Mouse (Mus musculus) hindbrain, embryonic 11.5 days (tissue): ENCODE data around the gene Tubg1. TPM values are rescaled to one million over a fixed set of nuclear protein-coding genes. Genes with fewer than 3 reads are reported as not detected.
"Not testable (repeated sequence)": the region's sequence is repeated elsewhere in the genome, so short reads cannot be mapped to it uniquely, and the experiment has no call there.

Experiments
- ATAC-seq: fragments of 200-750 bp; cut with Nextera tagmentation; 2 replicates; pipeline ENCODE4 v1.8.0; 2017; ENCODE audit warnings: mild to moderate bottlenecking, moderate TSS enrichment, moderate library complexity; ENCODE audit not compliant: low FRiP score
- DNase-seq: peaks from one replicate; pipeline ENCODE4 v3.0.0-alpha.2; 2015; ENCODE audit warnings: low spot score
- H3K27ac ChIP-seq: fragments of 300-500 bp; sonication (generic); 2 replicates; pipeline ENCODE4 v1.5.1; 2014; ENCODE audit warnings: mild to moderate bottlenecking, low read depth, low read length
- H3K27me3 ChIP-seq: fragments of 300-500 bp; sonication (generic); 2 replicates; pipeline ENCODE4 v1.6.1; 2014; ENCODE audit warnings: mild to moderate bottlenecking, low read length, moderate library complexity, mixed read lengths; ENCODE audit not compliant: control insufficient read depth, insufficient read depth
- H3K36me3 ChIP-seq: fragments of 300-500 bp; sonication (generic); 2 replicates; pipeline ENCODE4 v1.6.1; 2014; ENCODE audit warnings: mild to moderate bottlenecking, low read length, moderate library complexity, mixed read lengths; ENCODE audit not compliant: control insufficient read depth, insufficient read depth
- H3K4me1 ChIP-seq: fragments of 300-500 bp; sonication (generic); replicated peaks from 2 replicates; pipeline ENCODE4 v1.6.1; 2014; ENCODE audit warnings: low read length, mixed read lengths; ENCODE audit not compliant: control insufficient read depth, insufficient read depth
- H3K4me2 ChIP-seq: fragments of 300-500 bp; sonication (generic); replicated peaks from 2 replicates; pipeline ENCODE4 v1.6.1; 2014; ENCODE audit warnings: mild to moderate bottlenecking, low read depth, low read length
- H3K4me3 ChIP-seq: fragments of 300-500 bp; sonication (generic); 2 replicates; pipeline ENCODE4 v1.5.1; 2014; ENCODE audit warnings: low read depth, low read length
- H3K9ac ChIP-seq: fragments of 300-500 bp; sonication (generic); 2 replicates; pipeline ENCODE4 v1.6.1; 2014; ENCODE audit warnings: low read depth, low read length
- H3K9me3 ChIP-seq: fragments of 300-500 bp; sonication (generic); 2 replicates; pipeline ENCODE4 v1.6.1; 2016; ENCODE audit warnings: low read length; ENCODE audit not compliant: control insufficient read depth
- WGBS: fragments of 180-500 bp; shearing (Covaris S2); extraction: QIAGEN DNeasy Blood & Tissue Kit; methylation state at CpG from one replicate; pipeline ENCODE4 v1.1.7; 2014; 5-methylcytosine and 5-hydroxymethylcytosine counted together
- polyA plus RNA-seq: library from polyadenylated mRNA; unstranded; fragments of >200 nt; fragmentation: Nextera tagmentation; extraction: Ambion mirVana; gene quantifications from 2 replicates; pipeline ENCODE4 v1.2.1, GENCODE M21; 2014

Gene Tubg1
- polyA plus RNA-seq, 1 experiment from 2014 or later: 98.6 TPM

GRCm38 (mm10) chr11:101112186-101112585, 7.6 kb upstream of the Tubg1 start:
- no peak for ATAC-seq
- WGBS: 92% methylated on average over 3 of the region's 3 CpGs
- Histone ChIP-seq H3K4me1 (no peaks in the 10 kb centered on the region; the same call in 1 of the 2 replicates), H3K9me3 (no peaks in the 10 kb centered on the region), H3K4me3 (no peak overlapping the region), H3K27ac (no peak overlapping the region), H3K4me2 (no peak overlapping the region), H3K9ac (no peak overlapping the region), H3K27me3 (no peaks in the 10 kb centered on the region), H3K36me3 (no peaks in the 10 kb centered on the region)
- no peak for DNase-seq

DNA sequence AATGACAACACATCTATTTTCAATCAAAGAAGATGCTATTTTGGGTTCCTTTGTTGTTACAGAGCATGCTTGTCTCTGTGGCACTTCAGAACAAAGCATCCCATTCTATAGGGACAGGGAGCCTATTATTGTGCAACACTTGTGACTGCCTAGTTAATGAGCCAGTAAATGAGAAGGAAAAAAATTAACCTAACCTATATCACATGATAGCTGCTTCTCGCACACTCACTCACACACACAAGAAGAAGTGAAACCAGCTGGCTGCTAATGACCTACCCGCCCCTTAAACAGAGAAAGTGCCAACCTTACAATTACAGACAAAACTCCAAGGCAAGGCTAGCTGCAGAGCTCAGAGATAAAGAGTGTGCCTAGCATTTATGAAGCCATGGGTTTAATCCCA, 4.2 kb upstream of the Tubg1 start:
- 53% methylated on average over 2 of the region's 2 CpGs for WGBS
- Histone ChIP-seq H3K27ac (peak overlapping the region; percentile 47; the same call in 1 of the 2 replicates), H3K9me3 (no peaks in the 10 kb centered on the region), H3K4me1 (peaks cover 3% of the 10 kb centered on the region; the same call in 1 of the 2 replicates), H3K36me3 (no peaks in the 10 kb centered on the region), H3K4me3 (no peak overlapping the region), H3K27me3 (no peaks in the 10 kb centered on the region), H3K4me2 (no peak overlapping the region), H3K9ac (no peak overlapping the region)
- ATAC-seq: no peak
- no peak for DNase-seq

GRCm38 (mm10) chr11:101118105-101118504, 1.6 kb upstream of the Tubg1 start:
- Histone ChIP-seq H3K4me2 (peak overlapping the region; percentile 92), H3K27me3 (no peaks in the 10 kb centered on the region), H3K9me3 (no peaks in the 10 kb centered on the region), H3K9ac (no peak overlapping the region), H3K27ac (no peak overlapping the region), H3K4me1 (peaks cover 6% of the 10 kb centered on the region; the same call in 1 of the 2 replicates), H3K4me3 (0 out of 2 replicates have a peak overlapping the region, but pooled peaks have one; percentile 81), H3K36me3 (peaks cover 2% of the 10 kb centered on the region; the same call in 1 of the 2 replicates)
- ATAC-seq (no peak), DNase-seq (no peak)
- 48% methylated on average over 4 of the region's 4 CpGs for WGBS

DNA sequence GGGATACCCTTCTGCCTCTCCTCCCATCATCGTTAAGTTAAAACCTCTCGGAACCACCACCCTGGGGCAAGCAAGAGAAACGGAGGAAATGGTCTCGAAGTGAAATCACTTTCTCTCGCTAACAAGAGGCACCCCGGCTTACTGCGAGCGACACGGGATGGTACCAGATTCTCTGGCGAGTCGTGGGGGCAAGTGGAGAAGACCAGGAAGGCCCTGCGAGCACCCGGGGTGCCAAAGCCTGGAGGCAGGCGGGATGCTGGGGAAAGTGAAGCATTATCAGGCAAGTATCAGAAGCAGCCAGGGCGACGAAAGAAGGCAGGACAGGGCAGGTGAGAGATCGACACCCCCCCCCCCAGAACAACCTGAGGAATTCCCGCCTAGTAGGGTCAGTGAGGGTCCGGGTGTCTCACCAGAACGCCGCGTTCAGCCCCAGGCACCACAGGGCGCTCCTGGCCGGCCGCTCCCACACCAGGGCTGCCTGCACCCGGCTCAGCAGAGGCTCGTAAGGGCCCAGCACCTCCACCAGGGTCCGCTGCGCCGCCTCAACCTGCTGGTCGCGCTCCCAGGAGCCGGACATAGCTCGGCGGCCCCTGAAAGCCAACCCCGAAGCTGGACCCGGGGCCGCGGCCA, 492 bp upstream of the Tubg1 start:
- Histone ChIP-seq H3K9me3 (no peaks in the 10 kb centered on the region), H3K4me2 (peak overlapping the region; percentile 92), H3K27me3 (no peaks in the 10 kb centered on the region), H3K4me1 (peaks cover 6% of the 10 kb centered on the region; the same call in 1 of the 2 replicates), H3K36me3 (peaks cover 5% of the 10 kb centered on the region; the same call in 1 of the 2 replicates), H3K27ac (peak overlapping the region; percentile 81), H3K9ac (peak overlapping the region; percentile 83), H3K4me3 (peak overlapping the region; percentile 81)
- ATAC-seq: peak; percentile 73
- no peak for DNase-seq
- under 1% methylated on average over 38 of the region's 39 CpGs for WGBS

DNA sequence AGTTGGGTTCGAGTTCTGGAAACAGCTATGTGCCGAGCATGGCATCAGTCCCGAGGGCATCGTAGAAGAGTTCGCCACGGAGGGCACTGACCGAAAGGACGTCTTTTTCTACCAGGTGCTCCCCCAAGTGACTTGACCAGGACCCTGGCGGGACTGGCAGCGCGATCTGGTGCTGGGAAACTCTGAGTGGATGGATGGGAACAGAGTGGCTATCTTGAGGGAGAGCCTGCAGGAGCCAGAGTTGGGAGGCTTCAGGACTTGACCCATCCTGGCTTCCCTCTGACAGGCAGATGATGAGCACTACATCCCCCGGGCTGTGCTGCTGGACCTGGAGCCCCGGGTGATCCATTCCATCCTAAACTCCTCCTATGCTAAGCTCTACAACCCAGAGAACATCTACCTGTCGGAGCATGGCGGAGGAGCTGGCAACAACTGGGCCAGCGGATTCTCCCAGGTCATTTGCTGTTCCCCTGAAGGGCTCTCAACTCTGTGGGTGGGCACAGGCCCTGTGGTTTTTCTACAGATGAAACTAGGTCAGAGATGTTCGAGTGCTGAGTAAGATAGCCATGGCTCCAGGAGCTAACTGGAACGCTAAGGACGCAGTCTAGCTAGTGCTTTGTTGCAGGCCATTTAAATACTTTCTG, 929 bp downstream of the Tubg1 start:
- H3K9ac ChIP-seq: peak overlapping the region; percentile 74
- peak overlapping the region; percentile 81 for H3K4me3 ChIP-seq
- 25% methylated on average over 19 of the region's 19 CpGs for WGBS
- H3K9me3 ChIP-seq: no peaks in the 10 kb centered on the region
- peaks cover 6% of the 10 kb centered on the region; the same call in 1 of the 2 replicates for H3K4me1 ChIP-seq
- H3K27ac ChIP-seq: peak overlapping the region; percentile 85
- peak; percentile 6; the same call in 1 of the 2 replicates for ATAC-seq
- H3K4me2 ChIP-seq: peak overlapping the region; percentile 77
- peaks cover 5% of the 10 kb centered on the region; the same call in 1 of the 2 replicates for H3K36me3 ChIP-seq
- no peak for DNase-seq
- no peaks in the 10 kb centered on the region for H3K27me3 ChIP-seq

GRCm38 (mm10) chr11:101124494-101124893, 4.8 kb downstream of the Tubg1 start:
- not testable (repeated sequence) for H3K27ac ChIP-seq, H3K4me2 ChIP-seq, ATAC-seq, H3K9me3 ChIP-seq, H3K4me3 ChIP-seq, DNase-seq, H3K27me3 ChIP-seq, H3K4me1 ChIP-seq, H3K9ac ChIP-seq
- H3K36me3 ChIP-seq: peaks cover 16% of the 10 kb centered on the region
- WGBS: 95% methylated on average over 8 of the region's 8 CpGs

- H3K4me3 ChIP-seq, ATAC-seq, H3K9me3 ChIP-seq, H3K4me1 ChIP-seq, H3K27ac ChIP-seq, DNase-seq, H3K9ac ChIP-seq, H3K4me2 ChIP-seq, H3K27me3 ChIP-seq: not testable (repeated sequence)
- 94% methylated on average over 6 of the region's 9 CpGs for WGBS
- H3K36me3 ChIP-seq: peaks cover 16% of the 10 kb centered on the region
These were observed 5.3 kb downstream of the Tubg1 start for GRCm38 (mm10) chr11:101125008-101125407.

GRCm38 (mm10) chr11:101127075-101127474, 7.3 kb downstream of the Tubg1 start:
- no peak for ATAC-seq
- 100% methylated on average over 1 of the region's 1 CpGs for WGBS

More at GRCm38 (mm10) chr11:101127075-101127474, 7.3 kb downstream of the Tubg1 start:
- H3K9ac ChIP-seq: no peak overlapping the region
- no peak overlapping the region for H3K27ac ChIP-seq
- H3K9me3 ChIP-seq: no peaks in the 10 kb centered on the region
- H3K4me1 ChIP-seq: no peaks in the 10 kb centered on the region
- H3K36me3 ChIP-seq: peaks cover 16% of the 10 kb centered on the region
- no peak overlapping the region for H3K4me2 ChIP-seq
- DNase-seq: no peak
- H3K4me3 ChIP-seq: no peak overlapping the region
- no peaks in the 10 kb centered on the region for H3K27me3 ChIP-seq
